Mouse (Mus musculus) left cerebral cortex, adult 11 months (tissue): ENCODE results near the gene Kdm4b.

Source experiments
- DNase-seq: peaks from one replicate; pipeline ENCODE4 v3.0.0; 2022; ENCODE audit warnings: low spot score

Kdm4b gene

DNA sequence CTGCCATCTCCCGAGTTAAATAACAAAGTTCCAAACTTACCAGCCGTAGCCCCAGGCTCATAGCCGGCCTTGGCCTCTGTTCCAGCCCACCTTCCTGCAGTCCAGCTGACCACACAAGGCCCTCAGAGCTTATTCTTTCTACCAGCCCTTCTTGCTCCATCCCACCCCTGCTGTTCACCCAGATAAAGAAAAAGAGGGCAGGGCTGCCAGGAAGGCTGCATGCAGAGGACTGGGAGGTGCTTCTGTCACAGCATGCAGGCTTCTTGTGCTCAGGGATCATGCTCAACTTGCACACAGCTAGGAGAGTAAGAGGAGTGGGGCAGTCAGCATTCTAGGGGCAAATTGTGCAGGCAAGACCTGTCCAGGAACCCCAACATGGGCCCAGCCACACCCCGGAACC lies 22.3 kb downstream of the Kdm4b start:
- no peak for DNase-seq

GRCm38 (mm10) chr17:56348586-56348985 lies 22.7 kb downstream of the Kdm4b start:
- no peak for DNase-seq

DNA sequence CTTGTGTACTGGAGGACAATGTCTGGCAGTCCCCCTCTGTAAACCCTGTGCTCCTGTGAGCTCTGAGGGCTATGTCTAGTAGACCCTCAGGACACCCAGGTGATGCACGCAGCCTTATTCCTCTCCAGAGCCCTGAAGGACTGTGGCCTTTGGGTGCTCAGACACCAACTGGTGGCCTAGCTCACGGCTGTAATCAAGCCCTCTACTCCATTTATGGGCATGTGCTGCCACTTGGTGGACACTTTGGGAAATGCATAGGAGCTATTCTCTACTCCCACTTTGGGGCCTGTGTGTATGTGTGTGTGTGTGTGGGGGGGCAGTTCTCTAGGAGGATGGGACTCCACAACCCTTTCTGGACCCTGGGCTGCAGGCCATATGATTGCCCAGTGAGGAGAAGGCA lies 24.8 kb downstream of the Kdm4b start:
- DNase-seq = no peak

DNA sequence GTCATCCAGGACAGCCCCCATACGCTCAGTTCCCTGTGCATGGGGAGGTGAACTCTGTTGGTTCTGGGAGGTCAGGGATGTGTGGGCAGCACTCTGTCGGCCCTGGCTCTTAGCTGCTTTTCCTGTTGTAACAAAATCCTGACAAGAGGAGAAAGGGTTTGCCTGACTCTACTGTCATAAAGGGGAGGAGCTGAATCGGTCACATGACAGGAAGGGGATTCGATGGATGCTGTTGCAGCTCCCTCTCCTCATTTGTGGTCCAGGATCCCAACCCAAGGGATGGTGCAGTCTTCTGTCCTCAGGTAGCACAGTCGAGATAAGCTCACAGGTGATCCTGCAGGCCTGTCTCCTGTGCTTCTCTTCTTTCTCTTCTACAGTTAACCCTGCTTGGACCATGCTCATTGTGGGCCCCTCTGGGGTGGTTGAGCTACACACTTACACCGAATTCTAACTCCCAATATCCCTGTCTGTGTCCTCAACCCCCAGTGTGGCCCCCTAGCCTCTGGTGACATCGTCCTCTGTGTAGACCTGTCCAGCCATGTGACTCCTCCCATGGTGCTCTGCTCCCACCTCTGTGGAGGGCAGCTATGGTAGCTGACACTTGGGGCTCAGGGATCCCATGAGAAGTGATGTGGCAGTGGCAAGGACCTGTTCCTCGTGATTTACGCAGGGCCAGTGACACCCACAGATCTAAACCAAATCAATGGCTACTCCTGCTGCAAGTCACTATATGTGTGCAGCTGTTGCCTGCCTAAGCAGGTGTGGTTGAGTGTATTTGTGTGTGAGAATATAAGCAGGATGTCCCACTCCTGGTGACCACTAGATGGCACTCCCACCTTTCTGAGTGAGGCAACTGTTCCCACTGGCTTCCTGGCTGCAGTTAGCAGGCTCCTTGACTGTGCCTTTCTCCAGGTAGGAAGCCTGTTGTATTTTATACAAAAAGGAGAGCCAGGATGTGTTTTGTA lies 31.3 kb downstream of the Kdm4b start:
- DNase-seq = peak; percentile 70

- no peak for DNase-seq
These were observed 33.4 kb downstream of the Kdm4b start for GRCm38 (mm10) chr17:56359183-56359725.

- no peak for DNase-seq
These were observed 34.0 kb downstream of the Kdm4b start for GRCm38 (mm10) chr17:56359864-56360263.

DNA sequence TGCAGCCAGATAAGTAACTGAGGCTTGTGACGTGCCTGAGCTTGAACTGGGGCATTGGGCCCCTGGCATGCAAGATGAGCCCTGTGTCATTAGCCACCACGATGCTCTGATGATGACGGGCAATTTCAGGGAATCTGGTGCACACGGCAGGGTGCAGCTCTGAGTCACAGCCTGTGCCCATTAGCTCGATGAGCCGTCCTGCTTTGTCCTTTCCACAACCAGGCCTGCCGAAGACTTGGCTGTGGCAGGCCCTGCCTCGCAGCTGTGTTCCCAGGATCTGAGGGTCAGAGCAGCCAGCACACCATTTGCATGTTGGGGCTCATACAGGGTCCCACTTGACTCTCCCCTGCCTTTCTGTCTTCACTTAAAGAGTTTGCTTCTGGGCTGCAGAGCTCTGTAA lies 34.6 kb downstream of the Kdm4b start:
- no peak for DNase-seq

DNA sequence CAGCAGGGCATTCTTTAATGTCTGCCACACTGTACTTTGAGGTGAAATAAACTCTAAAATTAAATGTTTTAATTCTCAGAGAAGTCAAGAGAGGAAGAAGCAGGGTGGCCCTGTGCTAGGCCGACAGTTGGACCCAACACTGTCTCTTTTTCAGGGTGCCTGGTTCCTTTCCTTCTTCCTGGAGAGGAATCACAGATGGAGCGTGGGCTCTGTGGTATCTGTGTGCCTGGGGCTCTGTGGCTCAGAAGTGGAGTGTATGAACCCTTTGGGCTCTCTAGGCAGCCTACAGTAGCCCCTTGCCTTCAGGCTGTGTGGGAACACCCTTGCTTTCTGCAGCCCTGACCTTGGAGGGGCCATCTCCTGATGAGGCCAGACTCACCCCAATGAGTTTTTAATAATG lies 35.7 kb downstream of the Kdm4b start:
- DNase-seq = no peak

DNA sequence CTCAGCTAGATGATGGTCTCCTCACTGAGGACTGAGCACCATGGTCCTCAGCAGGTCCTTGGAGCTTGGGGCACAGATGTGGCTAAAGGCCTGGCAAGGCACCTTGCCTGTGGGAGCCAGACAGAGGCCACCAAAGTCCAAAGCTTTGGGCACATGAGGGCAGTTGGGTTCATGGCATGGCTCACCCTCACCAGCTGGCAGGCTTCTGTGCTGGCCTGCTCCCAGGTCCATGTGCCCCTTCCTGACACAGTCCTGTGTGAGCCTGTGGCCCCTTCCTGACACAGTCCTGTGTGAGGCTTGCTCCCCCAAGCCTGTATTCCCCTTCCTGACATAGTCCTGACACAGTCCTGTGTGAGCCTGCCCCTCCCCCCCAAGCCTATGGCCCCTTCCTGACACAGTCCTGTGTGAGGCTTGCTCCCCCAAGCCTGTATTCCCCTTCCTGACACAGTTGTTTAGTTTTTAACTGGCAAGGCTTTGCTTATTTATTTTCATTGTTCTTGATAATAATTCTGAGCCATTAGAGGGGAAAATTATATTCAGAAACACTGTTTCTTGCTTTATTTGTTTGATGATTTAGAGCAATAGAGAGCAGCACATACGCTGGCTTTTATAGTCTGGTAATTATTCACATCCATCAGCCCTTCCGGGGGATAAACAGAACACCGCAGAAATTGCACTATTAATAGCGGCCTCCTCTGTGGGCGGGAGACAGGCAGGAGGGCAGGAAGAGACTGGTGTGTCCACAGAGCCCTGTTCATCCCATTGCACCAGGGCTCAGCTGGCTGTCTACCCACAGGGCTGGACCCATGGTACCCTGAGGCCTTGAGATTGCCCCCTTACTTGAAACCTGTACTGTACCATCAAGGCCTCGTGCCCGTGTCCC lies 40.2 kb downstream of the Kdm4b start:
- no peak for DNase-seq

- no peak for DNase-seq
These were observed 42.5 kb downstream of the Kdm4b start for GRCm38 (mm10) chr17:56368291-56368790.

DNA sequence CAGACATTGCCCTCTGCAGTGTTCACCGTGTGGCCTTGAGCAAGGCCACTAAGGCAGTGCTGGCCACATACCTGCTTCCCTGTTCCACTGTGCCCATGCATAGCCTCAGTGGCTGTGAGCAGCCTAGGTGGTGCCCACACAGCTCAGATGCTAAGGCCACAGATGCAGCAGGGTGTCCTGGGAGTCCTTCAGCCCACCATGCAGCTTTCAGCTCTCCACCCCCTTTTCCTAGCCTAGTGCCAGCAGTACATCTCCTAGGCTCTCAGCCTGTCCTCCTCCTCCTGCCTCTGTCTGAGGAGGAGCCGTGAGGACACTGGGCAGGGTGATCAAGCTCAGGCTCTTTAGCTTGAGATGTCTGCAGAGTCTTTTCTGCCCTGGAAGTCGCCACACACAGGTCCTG lies 44.2 kb downstream of the Kdm4b start:
- DNase-seq = no peak

DNA sequence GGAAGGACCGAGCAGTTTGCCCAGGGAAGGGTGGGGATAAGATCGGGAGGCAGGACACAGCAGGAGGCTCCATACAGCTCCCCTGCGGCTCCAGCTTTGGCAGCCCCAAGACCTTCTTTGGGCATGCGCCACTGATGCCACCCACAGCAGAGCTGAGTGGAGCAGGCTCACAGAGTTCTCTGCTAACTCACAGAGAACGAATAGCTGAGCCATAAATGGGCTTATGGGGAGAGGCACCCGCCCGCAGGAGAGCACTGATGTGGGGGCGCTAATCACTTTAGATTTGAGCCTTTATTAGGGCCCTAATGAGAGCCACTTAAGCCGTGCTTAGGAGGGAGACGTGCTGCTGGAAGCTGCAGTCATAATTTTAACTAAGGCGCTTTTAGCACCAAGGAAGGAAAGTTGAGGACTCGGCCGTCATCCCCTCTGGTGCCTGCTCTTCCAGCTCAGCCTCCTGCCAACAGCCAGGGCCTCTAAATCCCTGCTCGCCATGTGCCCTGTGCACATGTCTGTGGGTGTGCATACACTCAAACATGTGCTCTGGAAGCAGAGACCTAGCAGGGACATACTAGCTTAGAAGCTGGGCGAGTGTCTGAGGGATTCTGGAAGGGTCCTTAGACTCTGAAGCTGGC lies 45.3 kb downstream of the Kdm4b start:
- DNase-seq = peak; percentile 79

GRCm38 (mm10) chr17:56372109-56372508 lies 46.2 kb downstream of the Kdm4b start:
- DNase-seq = no peak

GRCm38 (mm10) chr17:56373136-56374034 lies 47.5 kb downstream of the Kdm4b start:
- DNase-seq = no peak

- DNase-seq = no peak
These were observed 49.0 kb downstream of the Kdm4b start for GRCm38 (mm10) chr17:56374851-56375250.

DNA sequence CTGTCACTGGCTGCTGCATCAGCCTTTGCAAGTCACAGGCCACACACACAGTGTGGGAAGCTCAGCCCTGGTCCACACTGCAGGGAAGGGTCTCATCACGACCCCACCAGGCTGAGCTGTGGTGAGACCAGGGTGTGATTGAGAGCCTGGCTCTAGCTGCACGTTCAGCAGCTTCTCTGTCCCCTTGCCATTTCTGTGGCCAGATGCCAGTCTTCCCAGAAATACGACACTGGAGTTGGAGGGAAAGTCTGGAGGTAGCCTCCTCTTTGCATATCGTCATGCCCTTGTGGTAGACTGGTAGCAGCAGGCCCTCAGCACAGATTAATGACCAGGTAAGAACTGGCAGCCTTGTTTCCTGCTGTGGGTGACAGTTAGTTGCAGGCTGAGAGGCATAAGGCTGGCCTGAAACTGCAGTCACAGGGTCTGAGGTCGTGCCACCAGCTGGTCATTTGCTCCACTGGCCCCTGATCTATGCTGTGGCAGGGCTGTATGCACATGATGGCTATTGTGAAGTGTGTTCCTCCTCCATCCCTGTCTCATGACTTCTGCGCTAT lies 53.5 kb downstream of the Kdm4b start:
- no peak for DNase-seq

- no peak for DNase-seq
These were observed 54.4 kb downstream of the Kdm4b start for GRCm38 (mm10) chr17:56380286-56380685.

DNA sequence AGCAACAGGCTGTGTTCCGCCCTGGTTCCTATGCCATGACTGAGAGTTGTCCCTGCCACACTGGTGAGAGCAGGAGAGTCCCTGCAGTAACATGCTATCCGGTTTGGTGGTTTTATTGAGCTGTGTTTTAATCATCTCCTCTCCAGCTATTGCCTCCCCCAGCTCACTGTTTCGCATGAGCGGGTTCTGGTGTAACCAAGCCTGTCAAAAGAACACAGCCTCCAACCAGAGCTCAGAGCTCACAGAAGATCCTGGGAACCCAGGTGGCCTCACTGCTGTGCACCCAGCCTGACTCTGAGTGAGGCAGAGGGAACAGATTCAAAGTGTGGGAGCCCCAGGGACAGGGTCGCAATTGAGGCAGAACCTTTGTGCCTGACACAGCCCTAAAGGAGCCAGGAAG lies 55.3 kb downstream of the Kdm4b start:
- DNase-seq = no peak

DNA sequence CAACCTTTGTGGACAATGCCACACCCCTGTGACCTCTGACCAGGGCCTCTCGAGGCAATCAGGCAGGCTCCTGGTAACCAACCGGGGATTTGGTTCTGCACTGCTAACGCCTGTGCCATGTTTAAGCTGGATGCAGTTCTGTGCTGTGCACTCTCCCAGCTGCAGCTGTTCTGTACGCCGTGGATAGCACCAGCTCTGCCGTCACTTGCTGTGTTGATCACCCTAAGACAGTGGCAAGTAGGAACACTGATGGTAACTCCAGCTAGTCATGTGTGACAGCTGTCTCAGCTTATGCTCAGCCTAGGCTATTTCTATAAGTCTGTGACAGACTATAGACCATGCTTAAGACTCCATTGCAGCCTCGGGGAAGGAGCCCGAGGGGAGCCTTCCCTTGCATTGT lies 57.1 kb downstream of the Kdm4b start:
- no peak for DNase-seq

- DNase-seq = no peak
These were observed 59.0 kb downstream of the Kdm4b start for GRCm38 (mm10) chr17:56384903-56385302.

- DNase-seq = no peak
These were observed 61.8 kb downstream of the Kdm4b start for GRCm38 (mm10) chr17:56387612-56388011.
